Mouse (Mus musculus): Measurements from ENCODE around the gene Klf1. TPM values are rescaled to one million over a fixed set of nuclear protein-coding genes. Genes with fewer than 3 reads are reported as not detected.
A peak's percentile ranks its signal among the peaks of the same experiment; 100 is the strongest.

Klf1 gene
- polyA plus RNA-seq, 1 experiment from 2014 or later = 11.1 TPM

DNA sequence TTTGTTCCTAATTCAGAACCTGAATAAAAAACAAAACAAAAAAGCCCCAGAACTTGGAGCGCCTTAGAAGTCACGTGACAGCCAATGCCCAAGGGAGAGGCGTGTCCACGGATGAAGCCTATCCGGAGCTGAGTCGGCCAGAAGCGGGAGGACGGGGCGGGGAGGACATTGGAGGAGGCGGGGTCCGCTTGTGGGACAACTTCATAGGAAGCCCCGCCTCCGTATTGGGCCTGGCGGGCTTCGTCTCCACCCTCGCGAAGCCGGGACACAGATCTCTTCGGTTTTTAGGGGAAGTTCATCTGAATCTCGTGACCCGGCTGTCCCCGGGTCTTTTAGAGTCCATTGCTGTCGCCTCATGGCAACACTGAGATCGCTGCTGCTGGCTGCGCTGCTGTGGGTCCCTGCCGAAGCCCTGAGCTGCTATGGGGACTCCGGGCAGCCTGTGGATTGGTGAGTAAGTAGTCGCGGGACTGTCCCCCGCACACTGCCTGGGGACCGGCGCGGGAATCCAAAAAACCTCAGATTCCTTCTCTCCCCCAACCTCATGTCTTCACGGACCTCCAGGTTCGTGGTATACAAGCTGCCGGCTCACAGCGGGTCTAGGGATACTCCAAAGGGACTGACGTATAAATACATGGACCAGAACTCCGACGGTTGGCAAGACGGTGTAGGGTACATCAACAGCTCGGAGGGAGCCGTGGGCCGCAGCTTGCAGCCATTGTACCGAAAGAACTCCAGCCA is 6.9 kb downstream of the Klf1 start, which contains the start of gene Dnase2a:
Gene Dnase2a (plus strand): TSS at position 140 of the 741 bp plus-strand sequence.
- peaks cover 3% of the 10 kb centered on the region; the same call in 1 of the 2 replicates for H3K4me1 ChIP-seq (ENCODE audit: control insufficient read depth, insufficient read depth, low read length)
- H3K9ac ChIP-seq (replicated peaks; ENCODE audit: low read length) = peak within 1 kb of the TSS; percentile 67
- H3K27ac ChIP-seq (replicated peaks; ENCODE audit: low read depth, low read length) = no peak within 1 kb of the TSS
- H3K9me3 ChIP-seq (replicated peaks; ENCODE audit: control insufficient read depth, low read length) = no peaks in the 10 kb centered on the region
- H3K36me3 ChIP-seq (replicated peaks; ENCODE audit: control insufficient read depth, insufficient read depth, low read depth, low read length) = no peaks in the 10 kb centered on the region
- DNase-seq (ENCODE audit: low spot score) (peak; percentile 100), ATAC-seq (replicated peaks; ENCODE audit: insufficient number of reproducible peaks, low FRiP score, low TSS enrichment, low read depth) (peak; percentile 76)
- H3K4me2 ChIP-seq (ENCODE audit: low read depth, low read length) = peak within 1 kb of the TSS; percentile 78
- peaks cover 24% of the 10 kb centered on the region for H3K27me3 ChIP-seq (ENCODE audit: control insufficient read depth, insufficient read depth, low read length)
- H3K4me3 ChIP-seq (ENCODE audit: low read depth, low read length) = peak within 1 kb of the TSS; percentile 59
- WGBS = under 1% methylated on average over 45 of the region's 45 CpGs

DNA sequence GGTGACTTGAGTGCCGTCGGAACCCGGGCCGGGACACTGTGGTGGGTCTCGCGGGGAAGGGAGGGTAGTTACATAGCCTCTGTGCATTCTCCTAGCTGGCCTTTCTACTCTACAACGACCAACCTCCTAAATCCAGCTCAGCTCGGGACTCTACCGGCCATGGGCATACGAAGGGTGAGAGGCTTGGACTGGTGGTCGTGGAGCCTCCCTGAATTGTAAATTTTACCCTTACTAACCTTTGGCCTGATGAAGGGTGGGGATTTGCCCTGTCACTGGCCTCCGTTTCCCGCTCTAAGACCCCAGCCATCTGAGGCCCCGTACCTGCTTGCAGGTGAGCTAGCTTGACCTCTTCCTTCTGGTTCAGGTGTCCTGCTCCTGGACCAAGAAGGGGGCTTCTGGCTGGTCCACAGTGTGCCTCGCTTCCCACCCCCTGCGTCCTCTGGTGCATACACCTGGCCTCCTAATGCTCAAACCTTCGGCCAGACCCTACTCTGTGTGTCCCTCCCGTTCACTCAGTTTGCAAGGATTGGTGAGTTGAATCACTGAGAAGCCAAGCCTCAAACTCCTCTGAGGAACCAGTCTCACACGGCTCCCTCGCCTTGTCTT is 7.5 kb downstream of the Klf1 start:
- Histone ChIP-seq H3K4me3 (ENCODE audit: low read depth, low read length) (peak overlapping the region; percentile 59), H3K27ac (replicated peaks; ENCODE audit: low read depth, low read length) (no peak overlapping the region), H3K9ac (replicated peaks; ENCODE audit: low read length) (peak overlapping the region; percentile 67), H3K36me3 (replicated peaks; ENCODE audit: control insufficient read depth, insufficient read depth, low read depth, low read length) (no peaks in the 10 kb centered on the region), H3K9me3 (replicated peaks; ENCODE audit: control insufficient read depth, low read length) (no peaks in the 10 kb centered on the region; the same call in 1 of the 2 replicates), H3K27me3 (ENCODE audit: control insufficient read depth, insufficient read depth, low read length) (peaks cover 28% of the 10 kb centered on the region), H3K4me1 (ENCODE audit: control insufficient read depth, insufficient read depth, low read length) (peaks cover 3% of the 10 kb centered on the region; the same call in 1 of the 2 replicates), H3K4me2 (ENCODE audit: low read depth, low read length) (peak overlapping the region; percentile 78)
- no peak for ATAC-seq (replicated peaks; ENCODE audit: insufficient number of reproducible peaks, low FRiP score, low TSS enrichment, low read depth)
- whole genome bisulfite sequencing = 48% methylated on average over 20 of the region's 20 CpGs
- no peak for DNase-seq (ENCODE audit: low spot score)

GRCm38 (mm10) chr8:84909949-84910348 is 8.2 kb downstream of the Klf1 start:
- H3K4me1 ChIP-seq (ENCODE audit: control insufficient read depth, insufficient read depth, low read length) = peaks cover 3% of the 10 kb centered on the region; the same call in 1 of the 2 replicates
- no peak overlapping the region for H3K4me2 ChIP-seq (ENCODE audit: low read depth, low read length)
- H3K27ac ChIP-seq (replicated peaks; ENCODE audit: low read depth, low read length) = no peak overlapping the region
- no peaks in the 10 kb centered on the region for H3K36me3 ChIP-seq (replicated peaks; ENCODE audit: control insufficient read depth, insufficient read depth, low read depth, low read length)
- no peak overlapping the region for H3K9ac ChIP-seq (replicated peaks; ENCODE audit: low read length)
- DNase-seq (ENCODE audit: low spot score) = no peak
- peaks cover 28% of the 10 kb centered on the region for H3K27me3 ChIP-seq (ENCODE audit: control insufficient read depth, insufficient read depth, low read length)
- H3K4me3 ChIP-seq (ENCODE audit: low read depth, low read length) = no peak overlapping the region
- WGBS = 57% methylated on average over 5 of the region's 5 CpGs
- ATAC-seq (replicated peaks; ENCODE audit: insufficient number of reproducible peaks, low FRiP score, low TSS enrichment, low read depth) = no peak
- H3K9me3 ChIP-seq (replicated peaks; ENCODE audit: control insufficient read depth, low read length) = no peaks in the 10 kb centered on the region; the same call in 1 of the 2 replicates

DNA sequence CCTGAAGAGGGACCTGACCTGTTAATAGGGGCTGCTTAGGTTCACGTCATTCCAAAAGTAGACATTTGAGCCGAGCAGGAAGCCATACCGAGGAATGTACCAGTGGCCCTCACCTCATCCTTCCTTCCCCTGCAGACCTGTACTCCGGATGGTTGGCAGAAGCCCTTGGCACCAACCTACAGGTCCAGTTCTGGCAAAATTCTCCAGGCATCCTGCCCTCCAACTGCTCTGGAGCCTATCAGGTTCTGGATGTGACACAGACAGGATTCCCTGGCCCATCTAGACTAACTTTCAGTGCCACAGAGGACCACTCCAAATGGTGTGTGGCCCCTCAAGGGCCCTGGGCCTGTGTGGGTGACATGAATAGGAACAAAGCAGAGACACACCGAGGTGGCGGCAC is 8.8 kb downstream of the Klf1 start:
- Histone ChIP-seq H3K27me3 (ENCODE audit: control insufficient read depth, insufficient read depth, low read length) (peaks cover 28% of the 10 kb centered on the region), H3K4me1 (ENCODE audit: control insufficient read depth, insufficient read depth, low read length) (peaks cover 3% of the 10 kb centered on the region; the same call in 1 of the 2 replicates), H3K4me2 (ENCODE audit: low read depth, low read length) (no peak overlapping the region), H3K27ac (replicated peaks; ENCODE audit: low read depth, low read length) (no peak overlapping the region), H3K9me3 (replicated peaks; ENCODE audit: control insufficient read depth, low read length) (no peaks in the 10 kb centered on the region; the same call in 1 of the 2 replicates), H3K9ac (replicated peaks; ENCODE audit: low read length) (no peak overlapping the region), H3K36me3 (replicated peaks; ENCODE audit: control insufficient read depth, insufficient read depth, low read depth, low read length) (no peaks in the 10 kb centered on the region), H3K4me3 (ENCODE audit: low read depth, low read length) (no peak overlapping the region)
- WGBS = 79% methylated on average over 6 of the region's 6 CpGs
- DNase-seq (ENCODE audit: low spot score) (no peak), ATAC-seq (replicated peaks; ENCODE audit: insufficient number of reproducible peaks, low FRiP score, low TSS enrichment, low read depth) (no peak)

DNA sequence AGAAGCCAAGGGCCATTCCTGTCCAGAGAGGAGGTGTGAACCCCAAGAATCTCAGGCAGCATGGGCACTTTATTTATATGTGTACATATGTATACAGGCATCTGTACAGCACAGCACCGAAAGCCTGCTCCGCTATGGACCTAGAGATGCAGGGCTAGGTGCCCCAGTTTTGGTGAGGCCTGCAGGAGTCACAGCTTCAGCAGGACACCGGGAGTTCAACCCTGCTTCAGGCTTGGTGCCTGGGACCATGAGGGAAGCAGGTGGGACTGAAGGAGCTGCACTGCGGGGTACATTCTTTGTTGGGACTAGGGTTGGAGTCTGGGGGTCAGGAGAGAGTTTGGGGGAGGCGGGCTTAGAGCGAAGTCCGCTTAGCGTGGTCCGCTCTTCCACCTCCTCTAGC is 10.1 kb downstream of the Klf1 start:
- Histone ChIP-seq H3K27ac (replicated peaks; ENCODE audit: low read depth, low read length) (no peak overlapping the region), H3K4me1 (ENCODE audit: control insufficient read depth, insufficient read depth, low read length) (peaks cover 3% of the 10 kb centered on the region; the same call in 1 of the 2 replicates), H3K4me2 (ENCODE audit: low read depth, low read length) (no peak overlapping the region), H3K36me3 (replicated peaks; ENCODE audit: control insufficient read depth, insufficient read depth, low read depth, low read length) (no peaks in the 10 kb centered on the region), H3K9ac (replicated peaks; ENCODE audit: low read length) (no peak overlapping the region), H3K9me3 (replicated peaks; ENCODE audit: control insufficient read depth, low read length) (no peaks in the 10 kb centered on the region; the same call in 1 of the 2 replicates), H3K27me3 (ENCODE audit: control insufficient read depth, insufficient read depth, low read length) (peaks cover 28% of the 10 kb centered on the region), H3K4me3 (ENCODE audit: low read depth, low read length) (no peak overlapping the region)
- 77% methylated on average over 9 of the region's 9 CpGs for WGBS
- DNase-seq (ENCODE audit: low spot score) = no peak
- no peak for ATAC-seq (replicated peaks; ENCODE audit: insufficient number of reproducible peaks, low FRiP score, low TSS enrichment, low read depth)

DNA sequence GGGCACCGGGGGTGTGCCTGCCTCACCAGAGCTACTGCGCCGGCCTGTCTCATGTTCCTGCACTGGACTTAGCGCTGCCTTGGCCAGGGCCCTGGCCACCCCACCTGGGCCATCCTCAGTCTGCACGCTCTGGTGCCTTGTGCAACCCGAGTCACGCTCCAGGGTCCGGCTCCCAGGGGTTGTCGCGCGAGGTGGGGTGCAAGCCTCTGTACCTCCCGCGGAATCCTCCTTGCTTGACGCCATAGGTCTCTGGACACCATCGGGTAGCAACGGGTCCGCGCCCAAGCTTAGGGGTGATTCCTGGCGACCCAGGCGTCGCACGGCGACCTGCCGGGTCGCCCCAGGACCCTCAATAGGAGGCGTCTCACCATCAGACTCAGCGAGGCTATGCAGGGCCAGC is 10.7 kb downstream of the Klf1 start:
- ATAC-seq (replicated peaks; ENCODE audit: insufficient number of reproducible peaks, low FRiP score, low TSS enrichment, low read depth) (no peak), DNase-seq (ENCODE audit: low spot score) (no peak)
- peak overlapping the region; percentile 43; the same call in 1 of the 2 replicates for H3K9ac ChIP-seq (replicated peaks; ENCODE audit: low read length)
- peak overlapping the region; percentile 81 for H3K4me2 ChIP-seq (ENCODE audit: low read depth, low read length)
- H3K4me1 ChIP-seq (ENCODE audit: control insufficient read depth, insufficient read depth, low read length) = peaks cover 3% of the 10 kb centered on the region; the same call in 1 of the 2 replicates
- peaks cover 28% of the 10 kb centered on the region for H3K27me3 ChIP-seq (ENCODE audit: control insufficient read depth, insufficient read depth, low read length)
- H3K36me3 ChIP-seq (replicated peaks; ENCODE audit: control insufficient read depth, insufficient read depth, low read depth, low read length) = no peaks in the 10 kb centered on the region
- whole genome bisulfite sequencing = 23% methylated on average over 27 of the region's 27 CpGs
- no peak overlapping the region for H3K27ac ChIP-seq (replicated peaks; ENCODE audit: low read depth, low read length)
- no peaks in the 10 kb centered on the region; the same call in 1 of the 2 replicates for H3K9me3 ChIP-seq (replicated peaks; ENCODE audit: control insufficient read depth, low read length)
- peak overlapping the region; percentile 39; the same call in 1 of the 2 replicates for H3K4me3 ChIP-seq (ENCODE audit: low read depth, low read length)

DNA sequence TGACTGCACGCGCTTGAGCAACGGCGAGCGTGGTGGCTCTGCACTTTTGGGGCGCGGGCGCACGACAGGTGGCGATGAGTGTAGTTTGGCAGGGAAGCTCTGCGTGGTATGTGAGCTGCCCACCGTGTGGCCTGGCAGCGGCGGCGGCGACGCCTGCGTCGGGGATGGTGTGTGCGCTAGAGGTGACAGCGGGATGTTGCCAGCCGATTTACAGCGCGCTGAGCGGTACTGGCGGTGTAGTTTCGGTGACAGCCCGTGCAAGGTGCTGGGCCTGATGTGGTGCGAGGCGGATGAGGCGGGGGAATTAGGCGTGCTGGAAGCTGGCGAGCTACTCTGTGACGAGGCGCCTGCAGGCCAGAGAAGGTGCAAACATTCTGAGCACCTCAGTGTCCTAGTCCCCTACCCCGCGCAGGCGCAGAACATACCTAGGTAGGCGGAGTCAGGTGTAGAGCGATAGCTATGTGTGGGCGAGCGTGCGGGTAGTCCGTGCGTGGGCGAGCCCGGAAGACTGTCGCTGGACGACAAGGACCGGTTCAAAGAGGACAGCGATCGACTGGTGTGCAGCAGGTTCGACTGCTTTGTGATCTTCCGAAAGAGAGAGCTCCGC is 11.3 kb downstream of the Klf1 start:
- WGBS = 1% methylated on average over 55 of the region's 55 CpGs

More for the DNA sequence above, 11.3 kb downstream of the Klf1 start:
- H3K4me2 ChIP-seq (ENCODE audit: low read depth, low read length) = peak overlapping the region; percentile 81
- peaks cover 33% of the 10 kb centered on the region for H3K27me3 ChIP-seq (ENCODE audit: control insufficient read depth, insufficient read depth, low read length)
- H3K36me3 ChIP-seq (replicated peaks; ENCODE audit: control insufficient read depth, insufficient read depth, low read depth, low read length) = no peaks in the 10 kb centered on the region
- H3K9ac ChIP-seq (replicated peaks; ENCODE audit: low read length) = peak overlapping the region; percentile 43
- no peaks in the 10 kb centered on the region; the same call in 1 of the 2 replicates for H3K9me3 ChIP-seq (replicated peaks; ENCODE audit: control insufficient read depth, low read length)
- H3K4me1 ChIP-seq (ENCODE audit: control insufficient read depth, insufficient read depth, low read length) = peaks cover 3% of the 10 kb centered on the region; the same call in 1 of the 2 replicates
- H3K27ac ChIP-seq (replicated peaks; ENCODE audit: low read depth, low read length) = no peak overlapping the region
- H3K4me3 ChIP-seq (ENCODE audit: low read depth, low read length) = peak overlapping the region; percentile 39
- DNase-seq (ENCODE audit: low spot score) (peak; percentile 71), ATAC-seq (replicated peaks; ENCODE audit: insufficient number of reproducible peaks, low FRiP score, low TSS enrichment, low read depth) (0 out of 2 replicates have a peak, but pooled peaks have one; percentile 11)
